Mouse (Mus musculus): ENCODE measurements around the gene Gm28269. TPM values are rescaled to one million over a fixed set of nuclear protein-coding genes. Genes with fewer than 3 reads are reported as not detected.

Gm28269 gene
- not detected in 2 replicates for polyA plus RNA-seq (2012; rRNA removed)

DNA sequence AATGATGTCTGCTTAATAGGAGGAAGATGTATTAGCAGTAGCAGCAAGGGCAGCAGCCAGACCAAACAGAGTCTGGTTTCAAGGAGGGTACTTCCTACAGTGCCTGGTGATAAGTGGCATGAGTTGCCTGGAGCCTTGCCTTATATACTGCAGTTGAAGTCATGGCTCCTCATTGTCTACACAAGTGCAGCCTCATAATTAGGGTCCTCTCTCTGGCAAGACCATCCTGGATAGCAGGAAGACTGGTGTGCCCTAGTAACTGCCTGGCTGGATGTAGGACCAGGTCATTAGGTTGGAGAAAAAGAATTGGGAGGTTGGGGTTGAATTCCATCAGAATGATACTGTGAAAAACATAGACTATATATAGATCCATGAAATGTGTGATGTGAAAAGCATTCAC is at the start of gene Gm28269:
Gene Gm28269 (minus strand): TSS at position 101 of the 400 bp plus-strand sequence.
- no peaks in the 10 kb centered on the region for H3K36me3 ChIP-seq (ENCODE audit: control insufficient read depth, insufficient read depth, low read length)
- no peak for DNase-seq (ENCODE audit: low read depth in 1 of 2, low spot score in 2 of 2)
- no peaks in the 10 kb centered on the region for H3K27me3 ChIP-seq (ENCODE audit: control insufficient read depth, insufficient read depth, low read length)
- no peak within 1 kb of the TSS for H3K27ac ChIP-seq (ENCODE audit: insufficient read depth, low read length)
- H3K4me1 ChIP-seq (ENCODE audit: control insufficient read depth, insufficient read depth, insufficient read length): no peaks in the 10 kb centered on the region
- no peak within 1 kb of the TSS for H3K4me3 ChIP-seq (ENCODE audit: extremely low read depth, insufficient read depth, insufficient read length)
- TF ChIP-seq POLR2A (IDR thresholded peaks at IDR 0.05; ENCODE audit: low read depth, low read length) (no peak), CTCF (IDR thresholded peaks at IDR 0.05; ENCODE audit: extremely low read depth, insufficient read depth, insufficient read length, insufficient replicate concordance) (no peak)

DNA sequence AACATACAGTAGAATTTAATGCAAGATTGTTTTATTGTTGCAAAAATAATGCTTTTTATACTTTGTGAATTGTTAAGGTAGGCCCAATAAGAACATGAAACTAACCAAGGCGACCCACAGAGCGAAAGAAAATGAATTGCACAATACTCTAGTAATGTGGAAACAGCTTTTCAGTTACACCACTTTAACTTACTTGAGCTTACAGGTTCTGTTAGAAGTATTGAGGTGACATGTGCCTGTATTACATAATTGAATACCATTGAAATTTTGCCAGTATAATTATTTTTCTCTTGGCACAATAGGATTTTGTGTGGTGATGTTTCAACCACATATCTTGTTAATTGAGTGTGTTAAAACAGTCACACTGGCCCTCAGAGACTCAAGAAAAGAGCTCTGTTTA is 28.0 kb downstream of the Gm28269 start:
- H3K4me3 ChIP-seq (ENCODE audit: extremely low read depth, insufficient read depth, insufficient read length): no peak overlapping the region
- TF ChIP-seq CTCF (IDR thresholded peaks at IDR 0.05; ENCODE audit: extremely low read depth, insufficient read depth, insufficient read length, insufficient replicate concordance) (no peak), POLR2A (IDR thresholded peaks at IDR 0.05; ENCODE audit: low read depth, low read length) (no peak)
- H3K4me1 ChIP-seq (ENCODE audit: control insufficient read depth, insufficient read depth, insufficient read length): no peaks in the 10 kb centered on the region
- no peak overlapping the region for H3K27ac ChIP-seq (ENCODE audit: insufficient read depth, low read length)
- H3K36me3 ChIP-seq (ENCODE audit: control insufficient read depth, insufficient read depth, low read length): no peaks in the 10 kb centered on the region
- no peaks in the 10 kb centered on the region for H3K27me3 ChIP-seq (ENCODE audit: control insufficient read depth, insufficient read depth, low read length)
- WGBS: 84% methylated on average over 2 of the region's 2 CpGs
- DNase-seq (ENCODE audit: low read depth in 1 of 2, low spot score in 2 of 2): no peak

DNA sequence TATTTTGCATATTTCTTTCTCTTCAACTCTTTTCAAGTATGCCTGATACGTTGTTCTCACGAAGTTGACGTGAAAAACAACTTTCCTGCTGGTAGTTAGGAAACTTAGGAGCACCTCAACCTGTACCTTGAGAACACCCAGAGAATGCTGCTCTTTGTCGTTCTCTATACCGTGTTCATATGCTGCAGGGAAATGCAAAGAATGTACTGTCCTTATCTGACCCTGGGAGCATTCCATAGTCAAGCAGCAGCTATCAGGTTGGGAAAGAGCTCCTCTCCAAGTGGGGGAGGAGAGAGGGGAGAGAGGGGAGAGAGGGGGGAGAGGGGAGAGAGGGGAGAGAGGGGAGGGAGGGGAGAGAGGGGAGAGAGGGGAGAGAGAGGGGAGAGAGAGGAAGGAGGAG is 29.6 kb downstream of the Gm28269 start:
- Histone ChIP-seq H3K27me3 (ENCODE audit: control insufficient read depth, insufficient read depth, low read length) (no peaks in the 10 kb centered on the region), H3K4me1 (ENCODE audit: control insufficient read depth, insufficient read depth, insufficient read length) (no peaks in the 10 kb centered on the region), H3K27ac (ENCODE audit: insufficient read depth, low read length) (no peak overlapping the region), H3K4me3 (ENCODE audit: extremely low read depth, insufficient read depth, insufficient read length) (no peak overlapping the region), H3K36me3 (ENCODE audit: control insufficient read depth, insufficient read depth, low read length) (no peaks in the 10 kb centered on the region)
- 71% methylated on average over 5 of the region's 5 CpGs for WGBS
- TF ChIP-seq CTCF (IDR thresholded peaks at IDR 0.05; ENCODE audit: extremely low read depth, insufficient read depth, insufficient read length, insufficient replicate concordance) (no peak), POLR2A (IDR thresholded peaks at IDR 0.05; ENCODE audit: low read depth, low read length) (no peak)
- DNase-seq (ENCODE audit: low read depth in 1 of 2, low spot score in 2 of 2): no peak

DNA sequence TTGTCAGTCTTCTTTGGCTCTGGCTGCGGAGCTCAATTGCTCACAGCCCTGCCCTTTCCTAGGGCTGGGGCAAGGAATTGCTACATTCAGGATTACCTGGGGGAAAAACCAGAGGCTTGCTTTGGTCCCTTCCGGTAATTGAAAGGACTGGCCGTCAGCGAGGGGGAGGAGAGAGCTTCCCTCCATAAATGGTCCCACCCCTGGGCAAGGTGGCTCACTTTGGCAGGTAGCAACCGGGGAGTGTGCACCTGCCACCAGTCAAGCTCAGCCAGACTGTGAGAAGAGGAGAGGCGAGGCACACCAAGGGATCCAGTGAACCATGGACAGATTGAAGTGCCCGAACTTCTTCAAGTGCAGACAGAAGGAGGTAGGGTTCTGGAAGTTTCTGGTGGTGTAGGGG is 30.1 kb downstream of the Gm28269 start, which contains the start of gene Slc6a14:
Gene Slc6a14 (plus strand): TSS at position 68 of the 400 bp plus-strand sequence.
- no peak within 1 kb of the TSS for H3K27ac ChIP-seq (ENCODE audit: insufficient read depth, low read length)
- H3K4me3 ChIP-seq (ENCODE audit: extremely low read depth, insufficient read depth, insufficient read length): no peak within 1 kb of the TSS
- no peaks in the 10 kb centered on the region for H3K27me3 ChIP-seq (ENCODE audit: control insufficient read depth, insufficient read depth, low read length)
- no peak for TF ChIP-seq CTCF (IDR thresholded peaks at IDR 0.05; ENCODE audit: extremely low read depth, insufficient read depth, insufficient read length, insufficient replicate concordance)
- no peak for TF ChIP-seq POLR2A (IDR thresholded peaks at IDR 0.05; ENCODE audit: low read depth, low read length)
- WGBS: 83% methylated on average over 7 of the region's 7 CpGs
- no peak for DNase-seq (ENCODE audit: low read depth in 1 of 2, low spot score in 2 of 2)
- no peaks in the 10 kb centered on the region for H3K4me1 ChIP-seq (ENCODE audit: control insufficient read depth, insufficient read depth, insufficient read length)
- no peaks in the 10 kb centered on the region for H3K36me3 ChIP-seq (ENCODE audit: control insufficient read depth, insufficient read depth, low read length)

DNA sequence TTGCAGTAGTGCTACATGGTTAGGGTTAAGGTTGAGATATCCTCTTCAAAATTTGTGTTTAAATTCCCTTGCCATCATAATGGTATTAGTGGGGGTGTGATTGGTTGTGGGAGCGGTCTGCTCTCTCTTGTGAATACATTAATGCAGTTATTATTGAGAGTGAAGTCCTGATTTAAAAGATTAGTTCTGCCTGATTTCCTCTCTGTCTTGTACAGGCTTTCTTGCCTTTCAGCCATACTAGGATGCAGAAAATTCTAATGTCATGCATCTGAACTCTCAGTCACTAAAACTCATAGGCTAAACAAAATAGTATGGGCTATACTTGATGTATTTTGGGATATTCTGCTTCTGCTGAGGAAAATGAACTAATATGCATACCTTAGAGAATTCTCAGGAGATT is 40.4 kb downstream of the Gm28269 start:
- 81% methylated on average over 1 of the region's 1 CpGs for WGBS
- no peak for TF ChIP-seq POLR2A (IDR thresholded peaks at IDR 0.05; ENCODE audit: low read depth, low read length)
- TF ChIP-seq CTCF (IDR thresholded peaks at IDR 0.05; ENCODE audit: extremely low read depth, insufficient read depth, insufficient read length, insufficient replicate concordance): no peak
- no peaks in the 10 kb centered on the region for H3K4me1 ChIP-seq (ENCODE audit: control insufficient read depth, insufficient read depth, insufficient read length)
- H3K27me3 ChIP-seq (ENCODE audit: control insufficient read depth, insufficient read depth, low read length): no peaks in the 10 kb centered on the region
- H3K27ac ChIP-seq (ENCODE audit: insufficient read depth, low read length): no peak overlapping the region
- no peaks in the 10 kb centered on the region for H3K36me3 ChIP-seq (ENCODE audit: control insufficient read depth, insufficient read depth, low read length)
- H3K4me3 ChIP-seq (ENCODE audit: extremely low read depth, insufficient read depth, insufficient read length): no peak overlapping the region
- no peak for DNase-seq (ENCODE audit: low read depth in 1 of 2, low spot score in 2 of 2)

DNA sequence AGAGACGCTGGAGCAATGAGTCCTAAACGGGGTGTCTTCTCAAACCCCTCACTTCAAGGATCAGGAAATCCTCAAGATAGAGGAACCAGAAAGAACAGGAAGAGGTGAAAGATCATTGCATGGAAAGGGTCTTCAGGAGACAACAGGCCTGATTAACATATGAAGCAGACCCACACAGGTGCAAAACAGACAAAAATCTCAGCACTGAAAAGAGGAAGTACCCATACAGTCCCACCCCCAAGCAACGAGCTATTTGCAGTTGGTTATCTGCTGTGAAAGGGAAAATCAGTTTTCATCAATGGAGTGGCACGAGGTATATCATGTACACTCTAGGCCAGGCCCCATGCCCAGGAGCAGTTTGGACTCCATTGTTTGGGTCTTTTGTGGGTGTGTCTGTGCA is 43.3 kb downstream of the Gm28269 start:
- 60% methylated on average over 4 of the region's 4 CpGs for WGBS
- no peaks in the 10 kb centered on the region for H3K27me3 ChIP-seq (ENCODE audit: control insufficient read depth, insufficient read depth, low read length)
- TF ChIP-seq CTCF (IDR thresholded peaks at IDR 0.05; ENCODE audit: extremely low read depth, insufficient read depth, insufficient read length, insufficient replicate concordance) (no peak), POLR2A (IDR thresholded peaks at IDR 0.05; ENCODE audit: low read depth, low read length) (no peak)

DNA sequence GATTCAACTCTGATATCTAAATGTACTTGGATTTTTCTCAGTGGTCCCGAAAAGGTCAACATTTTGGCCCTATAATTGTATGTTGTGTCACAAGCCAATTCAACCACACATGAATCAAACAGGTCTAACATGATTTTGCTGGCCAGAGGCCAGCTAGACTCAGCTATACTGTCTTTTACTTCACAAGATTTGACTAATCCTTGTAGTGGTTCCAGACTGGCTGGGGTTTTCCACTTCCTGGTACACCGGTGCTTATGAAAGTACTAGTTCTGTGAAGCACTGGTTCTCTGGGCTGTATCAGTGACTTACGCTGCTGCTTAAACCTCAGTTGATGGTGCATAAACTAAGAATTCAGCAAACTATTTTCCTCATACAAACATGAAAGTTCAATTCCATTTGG is 49.2 kb downstream of the Gm28269 start:
- no peaks in the 10 kb centered on the region for H3K4me1 ChIP-seq (ENCODE audit: control insufficient read depth, insufficient read depth, insufficient read length)
- no peak overlapping the region for H3K4me3 ChIP-seq (ENCODE audit: extremely low read depth, insufficient read depth, insufficient read length)
- H3K36me3 ChIP-seq (ENCODE audit: control insufficient read depth, insufficient read depth, low read length): no peaks in the 10 kb centered on the region
- WGBS: 74% methylated on average over 3 of the region's 3 CpGs
- DNase-seq (ENCODE audit: low read depth in 1 of 2, low spot score in 2 of 2): no peak
- H3K27me3 ChIP-seq (ENCODE audit: control insufficient read depth, insufficient read depth, low read length): no peaks in the 10 kb centered on the region
- TF ChIP-seq POLR2A (IDR thresholded peaks at IDR 0.05; ENCODE audit: low read depth, low read length) (no peak), CTCF (IDR thresholded peaks at IDR 0.05; ENCODE audit: extremely low read depth, insufficient read depth, insufficient read length, insufficient replicate concordance) (no peak)
- no peak overlapping the region for H3K27ac ChIP-seq (ENCODE audit: insufficient read depth, low read length)

More for the DNA sequence above, 43.3 kb downstream of the Gm28269 start:
- H3K4me3 ChIP-seq (ENCODE audit: extremely low read depth, insufficient read depth, insufficient read length): no peak overlapping the region
- H3K27ac ChIP-seq (ENCODE audit: insufficient read depth, low read length): no peak overlapping the region
- no peaks in the 10 kb centered on the region for H3K36me3 ChIP-seq (ENCODE audit: control insufficient read depth, insufficient read depth, low read length)
- DNase-seq (ENCODE audit: low read depth in 1 of 2, low spot score in 2 of 2): no peak
- no peaks in the 10 kb centered on the region for H3K4me1 ChIP-seq (ENCODE audit: control insufficient read depth, insufficient read depth, insufficient read length)

Measured in spleen, adult 2 months (tissue).